Mouse (Mus musculus): ENCODE data around the gene Sebox.
"Not testable (repeated sequence)": the region's sequence is repeated elsewhere in the genome, so short reads cannot be mapped to it uniquely, and the experiment has no call there.

Gene Sebox

GRCm38 (mm10) chr11:78497544-78498522 is 5.4 kb upstream of the Sebox start, which contains the start of gene Sarm1:
Gene Sarm1 (minus strand): TSS chr11:78497754.
- DNase-seq (ENCODE audit: low read depth) = peak; percentile 95

- no peak for DNase-seq (ENCODE audit: low read depth)
Observed at GRCm38 (mm10) chr11:78499004-78499403, 4.2 kb upstream of the Sebox start, which contains the start of gene Vtn. Gene Vtn (plus strand): TSS chr11:78499091.

GRCm38 (mm10) chr11:78499543-78499942 is 3.7 kb upstream of the Sebox start:
- DNase-seq (ENCODE audit: low read depth) = no peak

GRCm38 (mm10) chr11:78500623-78501202 is 2.5 kb upstream of the Sebox start:
- no peak for DNase-seq (ENCODE audit: low read depth)

GRCm38 (mm10) chr11:78501529-78501928 is 1.7 kb upstream of the Sebox start:
- DNase-seq (ENCODE audit: low read depth) = no peak

- DNase-seq (ENCODE audit: low read depth) = no peak
Observed at GRCm38 (mm10) chr11:78505430-78505829, 2.2 kb downstream of the Sebox start.

GRCm38 (mm10) chr11:78509148-78509547 is 5.9 kb downstream of the Sebox start:
- DNase-seq (ENCODE audit: low read depth) = no peak

GRCm38 (mm10) chr11:78512025-78512957 is 9.0 kb downstream of the Sebox start, which contains the start of the genes Tmem199 and Poldip2:
Gene Tmem199 (minus strand): TSS chr11:78512172.
Gene Poldip2 (plus strand): TSS chr11:78512193.
- DNase-seq (ENCODE audit: low read depth) = peak; percentile 88

GRCm38 (mm10) chr11:78513106-78513790 is 10.0 kb downstream of the Sebox start:
- no peak for DNase-seq (ENCODE audit: low read depth)

- no peak for DNase-seq (ENCODE audit: low read depth)
Observed at GRCm38 (mm10) chr11:78515549-78516325, 12.5 kb downstream of the Sebox start.

GRCm38 (mm10) chr11:78518931-78519330 is 15.7 kb downstream of the Sebox start:
- no peak for DNase-seq (ENCODE audit: low read depth)

- no peak for DNase-seq (ENCODE audit: low read depth)
Observed at GRCm38 (mm10) chr11:78521880-78522279, 18.6 kb downstream of the Sebox start.

- DNase-seq (ENCODE audit: low read depth) = no peak
Observed at GRCm38 (mm10) chr11:78522481-78522997, 19.3 kb downstream of the Sebox start.

GRCm38 (mm10) chr11:78523241-78523955 is 20.2 kb downstream of the Sebox start:
- no peak for DNase-seq (ENCODE audit: low read depth)

- no peak for DNase-seq (ENCODE audit: low read depth)
Observed at GRCm38 (mm10) chr11:78524838-78525237, 21.6 kb downstream of the Sebox start.

- DNase-seq (ENCODE audit: low read depth) = no peak
Observed at GRCm38 (mm10) chr11:78528714-78529113, 25.5 kb downstream of the Sebox start.

GRCm38 (mm10) chr11:78530001-78530400 is 26.8 kb downstream of the Sebox start:
- DNase-seq (ENCODE audit: low read depth) = no peak

GRCm38 (mm10) chr11:78531046-78531445 is 27.8 kb downstream of the Sebox start:
- no peak for DNase-seq (ENCODE audit: low read depth)

- DNase-seq (ENCODE audit: low read depth) = not testable (repeated sequence)
Observed at GRCm38 (mm10) chr11:78531515-78531914, 28.3 kb downstream of the Sebox start.

All from c-Kit-positive CD71-positive TER-119-negative erythroid progenitor cells, embryonic 14.5 days (primary cell).